Mouse (Mus musculus) ES-Bruce4 (cell line): ENCODE measurements around the gene Acaca.

ENCODE experiments used
- CTCF ChIP-seq: IDR thresholded peaks from one replicate; pipeline ENCODE4 v1.8.1; 2011; ENCODE audit warnings: low read depth, low read length
- EP300 ChIP-seq: IDR thresholded peaks from 2 replicates; pipeline ENCODE4 v1.6.1; 2011; ENCODE audit warnings: low read depth, low read length; ENCODE audit not compliant: insufficient read depth
- POLR2A ChIP-seq: IDR thresholded peaks from one replicate; pipeline ENCODE4 v1.8.1; 2011; ENCODE audit warnings: low read length; ENCODE audit not compliant: insufficient read depth

DNA sequence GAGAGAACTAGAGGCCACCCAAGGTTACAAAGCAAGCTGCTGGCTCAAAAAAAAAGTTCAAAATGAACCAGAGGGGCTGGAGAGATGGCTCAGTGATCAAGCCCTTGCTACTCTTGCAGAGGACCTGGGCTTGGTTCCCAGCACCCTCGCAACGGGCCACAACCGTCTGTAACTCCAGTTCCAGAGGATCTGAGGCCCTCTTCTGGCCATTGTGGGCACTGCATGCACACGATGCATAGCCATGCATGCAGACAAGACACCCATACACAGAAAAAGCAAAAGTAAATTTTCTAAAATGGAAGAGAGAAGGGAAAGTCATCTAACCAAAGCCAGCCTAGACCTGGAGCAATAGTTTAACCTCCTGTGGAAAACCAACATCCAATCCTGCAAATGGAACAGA is 277.3 kb downstream of the Acaca start:
- TF ChIP-seq CTCF (peak; percentile 8), POLR2A (no peak), EP300 (no peak)
